Mouse (Mus musculus) hematopoietic stem cell, adult 5-6 weeks (primary cell): ENCODE data around the gene Mrpl12. TPM values are rescaled to one million over a fixed set of nuclear protein-coding genes. Genes with fewer than 3 reads are reported as not detected.
A peak's percentile ranks its signal among the peaks of the same experiment; 100 is the strongest.

Experiments used
- ATAC-seq, 2 experiments: fragments of 125-278 bp in 1 of 2; replicated peaks in 1 of 2; 2 replicates each; pipeline ENCODE4 v1.8.0; 2016 to 2017; ENCODE audit warnings: inconsistent platforms in 2 of 2, mild to moderate bottlenecking in 2 of 2, moderate number of reproducible peaks in 2 of 2, low read depth in 1 of 2, moderate TSS enrichment in 1 of 2; ENCODE audit not compliant: low FRiP score in 2 of 2, poor library complexity in 2 of 2, severe bottlenecking in 2 of 2, insufficient read depth in 1 of 2, low TSS enrichment in 1 of 2
- total RNA-seq: library from RNA; stranded (forward); fragments of 172-1452, 232-1000 nt; gene quantifications from 2 replicates; pipeline ENCODE4 v1.2.3, GENCODE M21; 2017

Gene Mrpl12
- total RNA-seq, result 63.4 and 112 TPM in 2 replicates

GRCm38 (mm10) chr11:120484265-120484981 lies at the start of gene Mrpl12:
Gene Mrpl12, plus strand, starts transcription at chr11:120484613.
- peak; percentile 86 to 91 for ATAC-seq

DNA sequence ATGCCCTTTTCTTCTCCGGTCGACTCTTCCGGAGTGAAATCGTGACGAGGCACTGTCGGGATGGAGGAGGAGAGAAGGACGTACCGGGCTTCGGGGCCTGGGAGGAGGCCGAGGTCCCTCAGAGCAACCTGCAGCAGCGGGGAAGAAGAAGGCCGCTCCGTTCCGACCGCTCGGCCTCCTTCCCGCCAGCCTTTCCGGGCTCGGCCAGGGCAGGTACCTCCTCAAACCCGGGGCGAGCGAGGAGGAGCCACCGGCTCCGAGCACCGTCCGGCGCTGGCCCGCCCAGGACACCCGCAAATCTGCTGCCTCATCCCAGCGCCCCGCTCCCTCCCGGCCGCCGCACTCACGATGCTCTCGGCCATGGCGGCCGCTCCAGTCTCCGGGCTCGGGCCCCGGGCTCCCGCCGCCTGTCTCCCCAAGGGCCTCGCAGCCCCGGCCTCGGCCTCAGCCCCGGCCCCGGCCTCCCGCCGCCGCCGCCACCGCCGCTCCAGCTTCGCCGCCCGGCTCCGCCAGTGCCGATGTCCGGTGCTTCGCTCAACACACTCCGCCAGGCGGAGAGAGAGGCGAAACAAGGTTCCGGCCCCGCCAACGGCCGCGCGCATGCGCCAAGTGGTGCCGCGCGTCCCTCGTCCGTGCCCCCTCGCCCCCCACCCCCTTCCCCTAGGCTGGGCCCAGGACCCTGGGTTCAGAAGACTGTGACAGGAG lies 47.1 kb upstream of the Mrpl12 start, which contains the start of gene Nploc4:
TSS of gene Nploc4 (minus strand) at position 557 of the 705 bp plus-strand sequence.
- peak; percentile 73 to 78 for ATAC-seq

- ATAC-seq, result no peak
Observed at GRCm38 (mm10) chr11:120437857-120438385, 46.5 kb upstream of the Mrpl12 start.

DNA sequence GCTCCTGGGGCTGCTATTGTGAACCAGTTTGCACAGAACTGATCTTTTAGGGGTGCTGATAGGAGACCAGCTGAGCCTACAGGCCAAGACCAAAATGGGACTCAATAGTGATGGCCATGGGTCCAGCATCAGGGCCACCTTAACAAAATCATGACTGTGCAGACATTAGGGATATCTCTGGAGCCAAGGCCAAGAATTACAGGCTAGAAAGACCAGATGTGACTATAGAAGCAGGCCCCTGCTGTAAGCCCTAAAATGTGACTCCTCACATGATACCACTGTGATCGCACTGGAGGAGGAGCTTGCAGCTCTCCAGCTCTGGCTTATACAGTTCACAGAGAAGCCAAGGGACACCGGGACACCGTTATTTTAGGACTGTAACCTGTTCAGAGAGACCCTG lies 42.1 kb upstream of the Mrpl12 start, which contains the start of gene Tspan10:
TSS of gene Tspan10 (plus strand) at position 301 of the 400 bp plus-strand sequence.
- ATAC-seq, result no peak

- ATAC-seq, result no peak
Observed at GRCm38 (mm10) chr11:120442765-120443280, 41.6 kb upstream of the Mrpl12 start.

- ATAC-seq, result no peak
Observed at GRCm38 (mm10) chr11:120444106-120444505, 40.3 kb upstream of the Mrpl12 start.

- no peak for ATAC-seq
Observed at GRCm38 (mm10) chr11:120445475-120445874, 38.9 kb upstream of the Mrpl12 start.

DNA sequence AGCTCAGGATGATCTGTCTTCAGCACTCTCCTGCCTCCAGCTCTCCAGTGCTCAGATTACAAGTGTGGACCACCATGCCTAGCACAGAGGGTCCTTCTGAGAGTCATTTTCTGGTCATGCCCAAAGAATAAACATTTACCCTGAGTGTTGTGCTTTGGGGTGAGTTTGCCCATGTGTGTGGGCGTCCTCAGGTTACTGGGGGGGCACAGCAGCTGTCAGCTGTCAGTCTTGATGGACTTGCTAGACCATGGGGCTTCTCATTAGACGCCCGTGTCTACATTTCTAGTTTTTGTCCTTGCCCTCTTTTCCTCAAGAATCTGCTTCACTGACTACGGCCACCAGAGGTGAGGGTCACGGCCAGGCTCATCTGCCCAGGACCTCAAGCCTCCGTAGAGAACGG lies 37.2 kb upstream of the Mrpl12 start:
- no peak for ATAC-seq

DNA sequence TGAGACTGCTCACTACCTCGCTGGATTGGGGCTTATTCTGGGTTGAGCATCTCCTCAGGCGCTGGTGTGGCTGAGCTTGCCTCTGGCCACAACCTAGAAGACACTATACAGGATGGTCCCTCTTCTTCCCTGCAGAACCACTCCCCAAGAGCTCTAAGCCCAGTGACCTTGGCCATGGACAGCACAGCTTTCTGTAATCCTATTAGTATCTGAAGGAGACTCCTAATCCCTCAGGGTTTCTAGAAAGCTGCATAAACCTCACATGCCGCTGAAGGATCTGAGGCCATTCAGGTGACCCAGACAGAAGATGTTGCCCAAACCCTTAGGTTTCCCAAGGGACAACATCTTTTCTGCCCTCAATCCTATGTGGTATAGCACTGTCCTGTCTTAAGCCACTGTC lies 32.2 kb upstream of the Mrpl12 start:
- no peak for ATAC-seq

DNA sequence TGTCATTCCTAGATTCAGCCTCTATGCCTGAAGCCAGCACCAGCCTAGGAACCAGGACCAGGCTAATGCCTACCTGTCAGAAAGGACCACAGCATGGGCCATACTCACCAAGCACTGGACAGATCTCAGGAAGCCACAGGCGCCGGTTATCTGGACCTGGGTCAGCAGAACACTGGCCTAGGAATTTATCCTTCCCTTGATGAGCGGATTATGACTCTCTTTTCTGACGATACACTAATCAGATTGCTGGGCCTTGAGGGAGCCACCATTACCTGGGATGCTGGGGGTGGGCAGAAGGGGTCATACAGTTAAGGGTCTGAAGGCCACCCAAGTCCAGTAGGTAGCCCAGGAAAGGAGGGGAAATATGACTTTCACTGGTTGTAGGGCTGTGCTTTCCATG lies 31.1 kb upstream of the Mrpl12 start, which contains the start of gene Pde6g:
TSS of gene Pde6g (minus strand) at position 195 of the 400 bp plus-strand sequence.
- no peak for ATAC-seq

DNA sequence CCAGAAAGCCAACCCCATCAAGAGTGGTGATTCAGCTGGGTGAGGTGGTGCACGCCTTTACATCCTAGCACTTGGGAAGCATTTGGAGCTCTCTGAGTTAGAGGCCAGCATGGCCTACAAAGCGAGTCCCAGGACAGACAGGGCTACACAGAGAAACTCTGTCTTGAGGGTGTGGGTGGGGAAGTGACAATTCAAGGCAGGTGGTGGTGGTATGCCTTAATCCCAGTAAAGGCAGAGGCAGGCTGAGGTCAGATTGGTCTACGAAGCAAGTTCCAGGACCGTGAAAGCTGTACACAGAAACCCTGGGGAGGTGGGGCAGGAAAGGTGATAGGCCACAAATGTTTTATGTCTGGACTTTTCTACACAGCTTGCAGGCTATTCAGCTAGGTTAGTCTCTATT lies 29.4 kb upstream of the Mrpl12 start:
- ATAC-seq, result no peak

DNA sequence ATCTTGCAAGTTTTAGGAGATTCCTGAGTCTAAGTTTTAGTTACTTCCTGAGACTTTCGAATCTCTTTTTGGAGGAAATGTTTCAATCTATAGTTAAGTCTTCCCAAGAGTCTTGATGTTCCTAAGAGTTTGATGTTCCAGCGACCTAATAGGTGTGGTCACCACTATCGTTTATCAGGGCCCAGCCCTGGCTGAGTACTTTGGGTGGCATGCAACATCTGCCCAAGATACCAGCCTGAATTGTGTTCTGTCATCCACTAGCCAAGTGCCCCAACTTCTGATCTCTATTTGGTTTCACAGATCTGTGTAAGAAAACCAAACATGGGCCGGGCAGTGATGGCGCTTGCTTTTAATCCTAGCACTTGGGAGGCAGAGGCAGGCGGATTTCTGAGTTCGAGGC lies 29.0 kb upstream of the Mrpl12 start:
- no peak for ATAC-seq

- 0 out of 4 replicates have a peak, but pooled peaks of 1 of the 2 experiments have one; percentile 16 for ATAC-seq
Observed at GRCm38 (mm10) chr11:120457370-120457769, 27.0 kb upstream of the Mrpl12 start.

DNA sequence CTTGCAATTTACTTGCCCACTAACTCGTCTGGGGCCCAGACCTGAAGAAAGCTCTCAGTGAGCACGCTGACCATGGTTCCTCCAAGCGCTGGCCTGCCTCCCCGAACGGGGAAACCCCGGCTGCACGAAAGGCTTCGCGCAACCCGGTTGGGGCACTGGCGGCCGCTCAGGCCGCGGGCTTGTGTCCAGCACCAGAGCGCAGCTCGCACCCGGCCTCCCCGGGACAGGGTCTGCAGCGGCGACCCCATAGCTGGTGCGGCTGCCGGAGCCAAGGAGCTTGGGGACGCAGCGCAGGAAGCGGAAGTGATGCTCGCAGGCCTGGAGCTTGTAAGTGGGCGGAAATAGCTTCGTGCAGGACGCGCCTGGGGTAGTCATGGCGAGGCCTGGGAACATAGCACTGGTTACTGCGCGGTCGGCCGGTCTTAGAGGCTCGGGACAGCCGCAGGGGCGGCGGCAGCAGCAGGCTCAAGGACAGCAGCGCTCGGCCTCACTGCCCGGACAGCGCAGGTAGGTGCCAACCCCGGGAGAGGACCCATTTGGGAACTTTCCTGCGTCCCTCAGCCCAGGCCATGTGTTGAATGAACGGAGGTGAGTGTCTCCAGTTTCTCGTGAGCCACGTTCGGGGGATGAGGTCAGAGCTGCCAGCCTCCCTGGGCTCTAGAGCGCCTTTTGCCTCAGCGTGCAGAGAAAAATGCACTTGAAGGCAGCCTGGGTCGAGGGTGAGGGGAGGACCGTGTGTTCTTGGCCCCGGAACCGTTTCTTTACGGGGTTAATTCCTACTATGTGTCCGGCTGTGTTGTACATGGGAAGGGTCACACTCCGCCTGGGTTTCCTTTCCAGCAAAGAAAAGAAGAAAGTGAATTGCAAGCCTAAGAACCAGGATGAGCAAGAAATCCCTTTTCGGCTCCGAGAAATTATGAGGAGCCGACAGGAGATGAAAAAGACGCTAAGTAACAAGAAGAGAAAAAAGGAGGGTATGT lies 26.4 kb upstream of the Mrpl12 start, which contains the start of the genes Oxld1 and Ccdc137:
TSS of gene Oxld1 (minus strand) at position 297 of the 980 bp plus-strand sequence.
TSS of gene Ccdc137 (plus strand) at position 344 of the 980 bp plus-strand sequence.
- ATAC-seq, result peak; percentile 91 to 93

DNA sequence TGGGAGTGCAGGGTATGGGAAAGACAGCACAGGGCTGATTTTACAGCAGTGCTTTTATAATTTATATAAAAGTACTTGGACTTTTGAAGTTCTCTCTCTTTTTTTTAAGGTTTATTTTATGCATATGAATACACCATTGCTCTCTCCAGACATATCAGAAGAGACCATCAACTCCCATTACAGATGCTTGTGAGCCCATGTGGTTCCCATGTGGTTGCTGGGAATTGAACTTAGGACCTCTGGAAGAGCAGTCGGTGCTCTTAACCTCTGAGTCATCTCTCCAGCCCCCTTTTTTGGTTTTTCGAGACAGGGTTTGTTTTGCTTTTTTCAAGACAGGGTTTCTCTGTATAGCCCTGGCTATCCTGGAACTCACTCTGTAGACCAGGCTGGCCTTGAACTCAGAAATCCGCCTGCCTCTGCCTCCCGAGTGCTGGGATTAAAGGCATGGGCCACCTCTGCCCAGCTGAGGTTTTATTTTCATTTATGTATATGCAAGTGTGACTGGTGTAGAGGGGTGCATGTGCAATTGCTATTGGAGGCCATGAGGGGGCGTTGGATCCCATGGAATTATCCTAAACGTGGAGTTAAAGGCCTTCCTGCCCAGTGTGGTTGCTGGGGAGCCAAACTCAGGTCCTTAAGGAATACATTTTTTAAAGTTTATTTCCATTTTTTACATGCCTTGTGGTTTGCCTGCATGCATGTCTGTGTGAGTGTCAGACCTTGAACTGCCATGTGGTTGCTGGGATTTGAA lies 25.4 kb upstream of the Mrpl12 start:
- ATAC-seq, result no peak

GRCm38 (mm10) chr11:120463536-120463935 lies 20.9 kb upstream of the Mrpl12 start:
- ATAC-seq, result no peak
